Mouse (Mus musculus): ENCODE measurements around the gene Nrxn3.

- TF ChIP-seq USF1 (IDR thresholded peaks at IDR 0.05; ENCODE audit: low read depth) (no peak), TCF12 (IDR thresholded peaks at IDR 0.05; ENCODE audit: insufficient read depth, poor library complexity, severe bottlenecking) (no peak), MYOD1 (IDR thresholded peaks at IDR 0.05; ENCODE audit: control insufficient read depth in 1 of 3, insufficient read length in 2 of 3, low read depth in 2 of 3) (no peak), POLR2A (IDR thresholded peaks at IDR 0.05; ENCODE audit: insufficient read length, low read depth) (no peak), CEBPB (IDR thresholded peaks at IDR 0.05; ENCODE audit: insufficient read depth, poor library complexity, severe bottlenecking) (no peak), POLR2AphosphoS2 (IDR thresholded peaks at IDR 0.05; ENCODE audit: insufficient read length, low read depth) (no peak), MAX (IDR thresholded peaks at IDR 0.05; ENCODE audit: low read depth) (no peak), SRF (IDR thresholded peaks at IDR 0.05; ENCODE audit: control insufficient read depth, insufficient read length, low read depth) (no peak)
These were observed 61.8 kb downstream of the Nrxn3 start for GRCm38 (mm10) chr12:88784199-88785147.
